Mouse (Mus musculus) neutrophil, adult 5-6 weeks (primary cell): ENCODE measurements around the gene Lcp2. TPM values are rescaled to one million over a fixed set of nuclear protein-coding genes. Genes with fewer than 3 reads are reported as not detected.
"Not testable (repeated sequence)": the region's sequence is repeated elsewhere in the genome, so short reads cannot be mapped to it uniquely, and the experiment has no call there.

ENCODE experiments used
- ATAC-seq: fragments of 151-379, 151-347 bp; 2 replicates; pipeline ENCODE4 v1.8.0; 2017; ENCODE audit warnings: mild to moderate bottlenecking, moderate TSS enrichment; ENCODE audit not compliant: insufficient number of reproducible peaks, poor library complexity, low FRiP score, severe bottlenecking; ENCODE audit errors: extremely low read depth
- total RNA-seq: library from RNA; stranded (forward); fragments of 200-1000 nt; gene quantifications from 2 replicates; pipeline ENCODE4 v1.2.3, GENCODE M21; 2017

Gene Lcp2
- total RNA-seq, 1 experiment from 2014 or later, result 162 TPM

DNA sequence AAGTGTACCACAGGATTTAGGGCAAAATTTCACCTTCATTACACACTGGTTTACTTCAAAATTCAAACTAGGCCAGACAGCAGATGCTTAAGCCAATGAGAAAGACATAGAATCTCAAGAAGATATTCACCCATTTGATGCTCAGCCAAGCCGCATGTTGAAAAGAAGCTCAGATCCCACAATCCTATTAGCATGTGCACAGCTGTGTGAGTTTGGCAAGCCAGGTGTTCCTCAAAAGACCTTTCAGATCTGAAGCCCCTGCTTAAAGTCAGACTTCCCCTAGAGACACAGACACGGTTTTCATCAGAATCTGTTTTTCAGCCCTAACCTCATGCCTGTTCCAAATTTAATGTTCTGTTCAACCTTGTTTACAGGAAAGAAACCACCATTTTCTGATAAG, 31.1 kb downstream of the Lcp2 start:
- ATAC-seq, result no peak

DNA sequence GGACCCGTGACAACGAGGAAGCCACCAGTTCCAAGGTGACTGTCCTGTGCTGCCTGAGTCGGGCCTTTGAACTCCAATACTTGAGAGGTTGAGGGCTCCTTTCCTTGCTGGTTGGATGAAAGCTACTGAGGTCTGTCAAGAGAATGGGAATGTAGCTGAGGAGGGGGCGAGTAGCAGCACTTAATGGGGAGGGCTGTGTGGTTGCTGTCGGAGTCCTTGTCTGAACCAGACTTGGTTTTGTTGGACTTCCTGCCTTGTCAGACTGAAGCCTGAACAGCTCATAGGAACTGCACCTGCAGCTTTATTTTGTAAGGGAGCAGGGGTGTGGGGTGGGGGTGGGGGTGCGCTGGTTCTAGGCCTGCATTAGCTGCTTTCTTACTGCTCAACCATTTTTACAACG, 31.9 kb downstream of the Lcp2 start:
- ATAC-seq, result no peak

DNA sequence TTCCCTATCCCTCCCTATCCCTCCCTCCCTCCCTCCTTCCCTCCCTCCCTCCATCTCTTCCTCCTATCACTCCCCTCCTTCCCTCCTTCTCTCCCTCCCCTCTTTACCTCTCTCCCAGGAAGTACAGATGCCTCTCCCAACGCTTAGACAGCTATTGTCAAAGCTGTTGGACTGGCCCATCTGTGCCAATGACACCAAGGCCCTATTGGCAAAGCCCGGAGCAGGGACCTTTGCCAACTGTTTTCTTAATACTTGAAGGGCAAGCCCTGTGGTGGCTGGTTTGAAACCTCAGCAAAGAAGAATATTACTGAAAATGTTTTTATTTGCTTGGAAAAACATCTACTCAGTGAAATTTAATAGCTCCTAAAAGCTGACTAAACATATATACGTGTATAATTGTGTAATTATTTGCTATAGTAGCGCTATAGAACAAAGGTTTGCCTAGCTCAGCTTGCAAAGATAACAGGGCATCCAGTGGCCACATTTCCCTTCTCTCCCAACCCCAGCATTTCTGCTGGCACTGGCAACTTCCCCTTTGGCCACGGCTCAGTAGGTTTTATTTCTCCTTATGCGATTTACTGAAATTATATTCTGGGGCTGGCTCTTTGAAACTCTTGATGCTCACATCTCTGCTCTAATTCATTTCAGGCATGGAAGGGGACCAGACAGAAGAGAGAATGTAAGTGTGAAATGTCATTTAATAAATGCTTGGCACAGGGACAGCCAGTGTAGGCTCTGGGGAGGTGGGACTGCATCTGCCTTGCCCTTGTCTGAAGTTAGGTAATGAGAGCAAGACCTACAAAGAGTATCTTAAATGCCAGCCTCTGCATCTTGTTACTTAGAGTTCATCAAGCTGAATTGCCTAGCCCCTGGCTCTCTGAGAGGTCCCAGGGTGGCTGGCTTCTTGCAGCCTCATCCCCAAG, 33.1 kb downstream of the Lcp2 start:
- no peak for ATAC-seq

- no peak for ATAC-seq
Measured at GRCm38 (mm10) chr11:34083795-34084194, 37.1 kb downstream of the Lcp2 start.

DNA sequence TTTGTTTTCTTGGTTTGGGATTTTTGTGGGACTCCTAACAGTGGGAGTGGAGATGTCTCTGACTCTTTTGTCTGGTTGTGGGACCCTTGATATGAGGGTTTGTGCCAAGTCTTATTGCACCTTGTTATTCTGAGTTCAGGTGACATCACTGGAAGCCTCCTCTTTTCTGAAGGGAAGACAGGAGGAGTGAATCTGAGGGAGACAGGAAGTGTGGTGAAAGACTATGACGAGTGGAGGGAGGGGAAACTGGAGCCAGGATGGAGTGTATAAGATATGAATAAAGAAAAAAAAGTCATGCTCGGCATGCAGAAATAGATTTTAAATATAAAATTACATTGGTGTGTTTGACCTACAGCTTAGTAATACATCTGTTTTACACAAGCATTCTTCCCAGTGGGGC, 37.9 kb downstream of the Lcp2 start:
- no peak for ATAC-seq

DNA sequence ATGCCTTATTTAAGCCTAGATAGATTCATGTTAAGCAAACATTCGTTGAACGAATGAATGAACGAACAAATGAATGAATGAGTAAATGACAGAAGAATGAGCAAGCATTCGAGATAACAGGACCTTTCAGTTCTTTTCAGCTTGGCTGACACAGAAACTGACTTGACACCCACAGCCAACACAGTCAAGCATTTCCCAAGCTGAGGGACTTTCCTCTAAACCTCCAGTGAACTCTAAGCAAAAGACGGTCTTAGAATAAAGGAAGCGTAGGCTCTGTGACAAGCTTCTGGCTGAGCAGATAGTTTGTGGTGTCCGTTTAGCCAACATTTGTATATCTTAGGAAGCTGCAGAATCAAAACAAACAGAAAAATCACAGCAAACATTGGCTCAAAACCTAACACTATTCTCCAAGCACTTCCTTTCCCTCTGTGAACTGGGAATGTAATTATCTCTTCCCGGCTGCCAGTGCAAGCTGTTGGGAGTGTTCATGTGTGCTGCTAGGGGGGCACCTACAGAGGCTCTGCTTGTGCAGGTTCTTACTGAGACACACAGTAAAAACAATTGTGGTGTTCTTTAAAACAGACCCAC, 39.5 kb downstream of the Lcp2 start:
- no peak for ATAC-seq

GRCm38 (mm10) chr11:34087064-34087463, 40.3 kb downstream of the Lcp2 start:
- ATAC-seq, result no peak

- no peak for ATAC-seq
Measured at GRCm38 (mm10) chr11:34098422-34098821, 51.7 kb downstream of the Lcp2 start, which contains the start of gene 4930469K13Rik. TSS of gene 4930469K13Rik (minus strand) at chr11:34098554.

DNA sequence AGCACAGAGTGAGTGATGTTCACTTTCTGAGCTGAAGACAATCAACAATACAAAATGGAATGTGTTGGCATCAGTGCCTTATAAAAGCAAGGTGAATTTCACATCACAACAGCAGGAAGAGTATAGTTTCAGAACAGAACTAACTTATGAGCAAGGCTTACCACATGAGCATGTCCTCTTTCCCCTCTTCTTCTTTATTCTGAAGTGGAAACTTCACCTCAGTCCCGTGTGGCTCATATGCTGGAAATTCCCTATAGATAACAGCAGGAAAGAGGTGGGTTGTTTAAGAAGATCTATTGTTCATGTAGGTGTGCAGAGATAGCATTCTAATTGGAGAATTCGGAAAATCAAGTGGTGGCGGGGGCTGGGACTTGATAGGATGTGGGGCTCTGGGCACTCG, 55.1 kb downstream of the Lcp2 start:
- ATAC-seq, result no peak

DNA sequence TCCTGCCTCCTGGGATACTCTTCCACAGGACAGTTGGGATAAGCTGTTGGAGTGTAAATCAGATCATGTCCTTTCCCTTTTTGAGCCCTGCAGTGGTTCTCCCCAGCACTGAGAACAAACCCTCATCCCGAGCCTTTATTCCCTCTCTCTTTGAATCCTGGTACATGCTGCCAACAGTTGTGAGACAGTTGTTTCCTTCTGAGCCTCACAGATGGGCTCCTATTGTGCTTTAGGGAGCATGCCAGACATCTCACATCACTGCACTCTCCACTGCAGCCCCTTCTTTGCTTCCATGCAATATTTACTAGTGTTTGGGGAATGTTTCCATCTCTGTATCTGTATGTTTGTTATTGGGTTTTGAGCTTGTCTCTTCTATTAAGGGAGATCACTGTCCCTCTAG, 58.2 kb downstream of the Lcp2 start:
- ATAC-seq, result no peak

DNA sequence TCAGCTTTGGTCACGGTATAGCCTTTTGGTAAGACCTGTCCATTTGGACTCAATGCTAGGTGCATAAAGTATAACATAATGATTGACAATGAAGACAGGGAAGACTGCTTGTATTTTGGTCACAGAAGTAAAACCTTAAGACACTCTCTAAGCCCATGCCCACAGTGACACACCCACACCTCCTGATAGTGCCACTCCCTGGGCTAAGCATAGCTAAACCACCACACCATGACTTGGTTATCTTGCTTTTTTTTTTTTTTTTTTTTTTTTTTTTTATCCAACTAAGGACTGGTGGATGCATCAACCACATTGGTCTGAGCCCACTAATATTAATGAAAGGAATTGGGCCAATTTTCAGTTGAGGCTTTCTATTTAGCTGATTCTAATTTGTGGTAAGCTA, 62.5 kb downstream of the Lcp2 start:
- no peak for ATAC-seq

GRCm38 (mm10) chr11:34111940-34112339, 65.2 kb downstream of the Lcp2 start:
- ATAC-seq, result no peak

DNA sequence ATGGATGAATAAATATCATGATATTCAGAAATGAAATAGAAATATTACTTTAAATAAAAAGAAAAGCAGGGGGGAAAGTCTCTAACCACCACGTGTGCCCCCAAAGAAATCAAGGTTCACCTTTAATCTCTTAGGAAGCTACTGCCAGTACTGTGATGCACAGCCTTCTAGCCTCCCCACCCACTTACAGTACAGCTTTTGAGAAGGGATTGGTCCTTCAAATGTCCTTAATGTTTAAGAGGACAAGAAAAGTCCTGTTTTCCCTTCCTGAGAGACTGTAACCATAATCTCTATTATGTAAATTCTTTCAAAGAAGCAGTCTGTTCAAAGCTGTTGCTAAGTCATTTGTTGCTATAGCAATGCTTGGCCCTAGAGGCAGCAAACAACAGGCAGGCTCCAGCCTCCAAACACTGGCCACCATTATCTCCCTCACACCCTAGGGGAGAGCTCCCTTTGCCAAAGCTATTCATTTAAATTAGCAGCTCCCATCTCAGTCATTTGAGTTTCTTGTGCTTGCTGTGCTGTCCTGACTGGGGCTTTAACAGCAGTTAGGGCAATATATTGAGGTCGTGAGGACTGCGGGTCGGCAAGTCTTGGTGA, 66.2 kb downstream of the Lcp2 start:
- no peak for ATAC-seq

DNA sequence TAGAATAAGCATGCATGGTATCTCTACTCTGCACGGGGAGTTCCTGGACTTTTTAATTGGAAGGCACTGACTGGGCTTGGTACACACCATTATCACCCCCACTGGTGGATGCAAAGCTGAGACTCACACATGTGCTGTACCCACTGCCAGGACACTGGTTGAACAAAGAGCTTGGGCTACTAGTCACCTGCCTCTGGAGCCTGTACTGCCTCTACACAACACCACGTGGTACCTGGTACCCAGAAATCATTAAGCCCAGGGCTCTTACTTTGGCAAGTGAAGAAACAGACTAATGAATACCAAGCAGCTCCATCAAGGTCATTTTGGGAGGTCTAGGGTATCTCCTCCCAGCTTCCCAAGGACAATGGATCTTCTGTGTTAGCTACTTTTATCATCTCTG, 67.0 kb downstream of the Lcp2 start:
- ATAC-seq, result no peak

DNA sequence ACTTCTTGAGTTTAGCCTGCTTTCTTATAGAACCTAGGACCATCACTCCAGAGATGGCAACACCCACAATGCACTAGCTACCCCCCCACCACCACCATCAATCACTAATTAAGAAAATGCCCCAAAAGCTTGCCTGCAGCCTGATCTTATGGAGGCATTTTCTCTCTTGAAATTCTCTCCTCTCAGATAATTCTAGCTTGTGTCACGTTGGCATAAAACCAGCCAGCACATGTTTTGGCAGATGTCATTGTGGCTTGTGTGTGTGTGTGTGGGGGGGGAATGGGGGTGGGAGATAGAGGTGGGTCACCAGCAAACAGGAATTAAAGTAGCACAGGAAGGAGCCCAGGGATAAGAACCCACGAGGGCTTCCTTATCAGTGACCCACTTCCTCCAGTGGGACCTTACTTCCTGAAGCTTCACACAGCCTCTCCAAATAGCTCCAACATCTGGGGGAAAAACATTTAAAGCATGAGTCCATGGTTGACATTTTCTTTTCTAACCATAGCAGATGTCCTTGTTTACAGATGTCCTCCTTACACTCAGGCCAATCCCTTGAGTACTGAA, 69.9 kb downstream of the Lcp2 start:
- ATAC-seq, result no peak

DNA sequence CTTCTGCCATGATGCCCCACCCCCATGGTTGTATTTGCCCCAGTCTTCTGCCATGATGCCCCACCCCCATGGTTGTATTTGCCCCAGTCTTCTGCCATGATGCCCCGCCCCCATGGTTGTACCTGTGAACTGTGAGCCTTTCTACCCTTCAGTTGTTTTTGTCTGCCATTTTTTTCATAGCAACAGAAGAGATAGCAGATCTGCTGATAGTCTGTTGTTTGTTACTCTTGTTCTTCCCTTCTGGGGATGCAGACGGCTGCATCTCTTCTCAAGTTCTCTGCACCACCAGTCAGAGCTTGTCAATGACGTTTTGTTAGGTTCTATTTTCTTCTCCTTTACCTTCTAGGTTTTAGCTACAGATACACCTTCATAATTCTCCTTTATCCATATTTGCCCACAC, 70.9 kb downstream of the Lcp2 start:
- no peak for ATAC-seq

GRCm38 (mm10) chr11:34118319-34118718, 71.6 kb downstream of the Lcp2 start:
- no peak for ATAC-seq

GRCm38 (mm10) chr11:34123147-34123546, 76.4 kb downstream of the Lcp2 start:
- no peak for ATAC-seq

- no peak for ATAC-seq
Measured at GRCm38 (mm10) chr11:34124852-34125251, 78.1 kb downstream of the Lcp2 start.

- ATAC-seq, result not testable (repeated sequence)
Measured at GRCm38 (mm10) chr11:34125727-34126126, 79.0 kb downstream of the Lcp2 start.
